Mouse (Mus musculus): ENCODE measurements around the gene Vps11. TPM values are rescaled to one million over a fixed set of nuclear protein-coding genes. Genes with fewer than 3 reads are reported as not detected.
"Not testable (repeated sequence)": the region's sequence is repeated elsewhere in the genome, so short reads cannot be mapped to it uniquely, and the experiment has no call there.

Vps11 gene
- polyA plus RNA-seq, 1 experiment from 2014 or later: 37.1 TPM

GRCm38 (mm10) chr9:44313476-44314256 is 47.8 kb downstream of the Vps11 start:
- Histone ChIP-seq H3K9me3 (ENCODE audit: control insufficient read depth, low read length) (no peaks in the 10 kb centered on the region), H3K4me3 (ENCODE audit: low read length) (no peak overlapping the region), H3K4me2 (ENCODE audit: low read depth, low read length) (no peak overlapping the region), H3K9ac (ENCODE audit: low read depth, low read length) (no peak overlapping the region), H3K4me1 (ENCODE audit: control insufficient read depth, insufficient read depth, low read length) (peaks cover 22% of the 10 kb centered on the region), H3K27ac (ENCODE audit: low read length) (no peak overlapping the region), H3K36me3 (ENCODE audit: control insufficient read depth, insufficient read depth, low read length) (peaks cover 10% of the 10 kb centered on the region; the same call in 1 of the 2 replicates), H3K27me3 (replicated peaks; ENCODE audit: control insufficient read depth, insufficient read depth, low read length) (no peaks in the 10 kb centered on the region)
- ATAC-seq: no peak
- 76% methylated on average over 19 of the region's 19 CpGs for WGBS

GRCm38 (mm10) chr9:44311136-44312134 is 50.0 kb downstream of the Vps11 start:
- H3K4me3 ChIP-seq (ENCODE audit: low read length): no peak overlapping the region
- ATAC-seq: peak; percentile 71
- no peaks in the 10 kb centered on the region for H3K27me3 ChIP-seq (replicated peaks; ENCODE audit: control insufficient read depth, insufficient read depth, low read length)
- H3K4me2 ChIP-seq (ENCODE audit: low read depth, low read length): peak overlapping the region; percentile 30; the same call in 1 of the 2 replicates
- peak overlapping the region; percentile 44; the same call in 1 of the 2 replicates for H3K9ac ChIP-seq (ENCODE audit: low read depth, low read length)
- WGBS: 14% methylated on average over 27 of the region's 27 CpGs
- peaks cover 11% of the 10 kb centered on the region for H3K4me1 ChIP-seq (ENCODE audit: control insufficient read depth, insufficient read depth, low read length)
- no peaks in the 10 kb centered on the region for H3K9me3 ChIP-seq (ENCODE audit: control insufficient read depth, low read length)
- peaks cover 10% of the 10 kb centered on the region; the same call in 1 of the 2 replicates for H3K36me3 ChIP-seq (ENCODE audit: control insufficient read depth, insufficient read depth, low read length)
- peak overlapping the region; percentile 30; the same call in 1 of the 2 replicates for H3K27ac ChIP-seq (ENCODE audit: low read length)

GRCm38 (mm10) chr9:44310750-44311135 is 50.7 kb downstream of the Vps11 start:
- peaks cover 7% of the 10 kb centered on the region; the same call in 1 of the 2 replicates for H3K36me3 ChIP-seq (ENCODE audit: control insufficient read depth, insufficient read depth, low read length)
- peak overlapping the region; percentile 30; the same call in 1 of the 2 replicates for H3K27ac ChIP-seq (ENCODE audit: low read length)
- H3K9me3 ChIP-seq (ENCODE audit: control insufficient read depth, low read length): no peaks in the 10 kb centered on the region
- WGBS: 40% methylated on average over 10 of the region's 10 CpGs
- peaks cover 11% of the 10 kb centered on the region for H3K4me1 ChIP-seq (ENCODE audit: control insufficient read depth, insufficient read depth, low read length)
- no peak overlapping the region for H3K4me3 ChIP-seq (ENCODE audit: low read length)
- peak overlapping the region; percentile 44 for H3K9ac ChIP-seq (ENCODE audit: low read depth, low read length)
- peak; percentile 9; the same call in 1 of the 2 replicates for ATAC-seq
- H3K27me3 ChIP-seq (replicated peaks; ENCODE audit: control insufficient read depth, insufficient read depth, low read length): no peaks in the 10 kb centered on the region
- H3K4me2 ChIP-seq (ENCODE audit: low read depth, low read length): peak overlapping the region; percentile 30; the same call in 1 of the 2 replicates

- no peaks in the 10 kb centered on the region for H3K9me3 ChIP-seq (ENCODE audit: control insufficient read depth, low read length)
- H3K4me3 ChIP-seq (ENCODE audit: low read length): no peak overlapping the region
- H3K27me3 ChIP-seq (replicated peaks; ENCODE audit: control insufficient read depth, insufficient read depth, low read length): no peaks in the 10 kb centered on the region
- ATAC-seq: no peak
- H3K4me1 ChIP-seq (ENCODE audit: control insufficient read depth, insufficient read depth, low read length): peaks cover 11% of the 10 kb centered on the region
- no peak overlapping the region for H3K27ac ChIP-seq (ENCODE audit: low read length)
- 52% methylated on average over 3 of the region's 3 CpGs for WGBS
- no peak overlapping the region for H3K9ac ChIP-seq (ENCODE audit: low read depth, low read length)
- H3K4me2 ChIP-seq (ENCODE audit: low read depth, low read length): no peak overlapping the region
- peaks cover 7% of the 10 kb centered on the region; the same call in 1 of the 2 replicates for H3K36me3 ChIP-seq (ENCODE audit: control insufficient read depth, insufficient read depth, low read length)
These were observed 51.7 kb downstream of the Vps11 start for GRCm38 (mm10) chr9:44309756-44310155.

GRCm38 (mm10) chr9:44307248-44307647 is 54.2 kb downstream of the Vps11 start:
- peaks cover 5% of the 10 kb centered on the region; the same call in 1 of the 2 replicates for H3K36me3 ChIP-seq (ENCODE audit: control insufficient read depth, insufficient read depth, low read length)
- no peaks in the 10 kb centered on the region for H3K27me3 ChIP-seq (replicated peaks; ENCODE audit: control insufficient read depth, insufficient read depth, low read length)
- H3K4me2 ChIP-seq (ENCODE audit: low read depth, low read length): no peak overlapping the region
- no peaks in the 10 kb centered on the region for H3K9me3 ChIP-seq (ENCODE audit: control insufficient read depth, low read length)
- WGBS: 67% methylated on average over 2 of the region's 2 CpGs
- ATAC-seq: no peak
- no peak overlapping the region for H3K4me3 ChIP-seq (ENCODE audit: low read length)
- no peak overlapping the region for H3K9ac ChIP-seq (ENCODE audit: low read depth, low read length)
- H3K4me1 ChIP-seq (ENCODE audit: control insufficient read depth, insufficient read depth, low read length): peaks cover 19% of the 10 kb centered on the region
- no peak overlapping the region for H3K27ac ChIP-seq (ENCODE audit: low read length)

GRCm38 (mm10) chr9:44306532-44306931 is 54.9 kb downstream of the Vps11 start:
- no peaks in the 10 kb centered on the region for H3K9me3 ChIP-seq (ENCODE audit: control insufficient read depth, low read length)
- H3K27me3 ChIP-seq (replicated peaks; ENCODE audit: control insufficient read depth, insufficient read depth, low read length): no peaks in the 10 kb centered on the region
- H3K36me3 ChIP-seq (ENCODE audit: control insufficient read depth, insufficient read depth, low read length): peaks cover 8% of the 10 kb centered on the region; the same call in 1 of the 2 replicates
- ATAC-seq: no peak
- H3K4me2 ChIP-seq (ENCODE audit: low read depth, low read length): no peak overlapping the region
- no peak overlapping the region for H3K27ac ChIP-seq (ENCODE audit: low read length)
- H3K9ac ChIP-seq (ENCODE audit: low read depth, low read length): no peak overlapping the region
- WGBS: 87% methylated on average over 6 of the region's 6 CpGs
- H3K4me1 ChIP-seq (ENCODE audit: control insufficient read depth, insufficient read depth, low read length): peaks cover 16% of the 10 kb centered on the region
- no peak overlapping the region for H3K4me3 ChIP-seq (ENCODE audit: low read length)

- H3K4me2 ChIP-seq (ENCODE audit: low read depth, low read length): peak within 1 kb of the TSS; percentile 49
- H3K27me3 ChIP-seq (replicated peaks; ENCODE audit: control insufficient read depth, insufficient read depth, low read length): no peaks in the 10 kb centered on the region
- H3K4me1 ChIP-seq (ENCODE audit: control insufficient read depth, insufficient read depth, low read length): peaks cover 7% of the 10 kb centered on the region
- peak; percentile 99 for ATAC-seq
- H3K36me3 ChIP-seq (ENCODE audit: control insufficient read depth, insufficient read depth, low read length): peaks cover 8% of the 10 kb centered on the region; the same call in 1 of the 2 replicates
- under 1% methylated on average over 54 of the region's 54 CpGs for WGBS
- H3K27ac ChIP-seq (ENCODE audit: low read length): peak within 1 kb of the TSS; percentile 74
- H3K4me3 ChIP-seq (ENCODE audit: low read length): peak within 1 kb of the TSS; percentile 96
- H3K9me3 ChIP-seq (ENCODE audit: control insufficient read depth, low read length): no peaks in the 10 kb centered on the region
- peak within 1 kb of the TSS; percentile 95 for H3K9ac ChIP-seq (ENCODE audit: low read depth, low read length)
These were observed 55.9 kb downstream of the Vps11 start, which contains the start of gene Hinfp for GRCm38 (mm10) chr9:44305466-44306079. Gene Hinfp, minus strand, starts transcription at chr9:44305671.

GRCm38 (mm10) chr9:44300001-44300400 is 61.5 kb downstream of the Vps11 start:
- not testable (repeated sequence) for H3K4me2 ChIP-seq (ENCODE audit: low read depth, low read length); H3K9ac ChIP-seq (ENCODE audit: low read depth, low read length); ATAC-seq; H3K4me1 ChIP-seq (ENCODE audit: control insufficient read depth, insufficient read depth, low read length); H3K27me3 ChIP-seq (replicated peaks; ENCODE audit: control insufficient read depth, insufficient read depth, low read length); H3K4me3 ChIP-seq (ENCODE audit: low read length); H3K27ac ChIP-seq (ENCODE audit: low read length); H3K9me3 ChIP-seq (ENCODE audit: control insufficient read depth, low read length)
- WGBS: 96% methylated on average over 3 of the region's 3 CpGs
- peaks cover 11% of the 10 kb centered on the region for H3K36me3 ChIP-seq (ENCODE audit: control insufficient read depth, insufficient read depth, low read length)

All from intestine, embryonic 16.5 days (tissue).